Mouse (Mus musculus): ENCODE measurements around the gene Cped1. TPM values are rescaled to one million over a fixed set of nuclear protein-coding genes. Genes with fewer than 3 reads are reported as not detected.

The Cped1 gene
- total and polyA plus RNA-seq, 3 experiments, result not detected

GRCm38 (mm10) chr6:22199473-22199872 is 213.8 kb downstream of the Cped1 start:
- DNase-seq (ENCODE audit: low read depth, low spot score), result no peak
- H3K36me3 ChIP-seq (ENCODE audit: control insufficient read depth in 1 of 2, insufficient read depth in 2 of 2, low read length in 2 of 2), result no peaks in the 10 kb centered on the region
- H3K9me3 ChIP-seq (replicated peaks; ENCODE audit: insufficient read depth, low read length), result no peaks in the 10 kb centered on the region
- H3K4me3 ChIP-seq (ENCODE audit: control insufficient read depth in 1 of 2, insufficient read depth in 1 of 2, low read depth in 2 of 2, low read length in 2 of 2), result no peak overlapping the region
- H3K27ac ChIP-seq (ENCODE audit: control insufficient read depth, low read depth, low read length), result no peak overlapping the region
- H3K9ac ChIP-seq (ENCODE audit: control insufficient read depth, low read depth, low read length, poor library complexity, severe bottlenecking), result no peak overlapping the region
- no peaks in the 10 kb centered on the region for H3K27me3 ChIP-seq (ENCODE audit: control insufficient read depth in 1 of 2, insufficient read depth in 2 of 2, low read length in 2 of 2)
- H3K4me1 ChIP-seq (ENCODE audit: control insufficient read depth in 1 of 2, insufficient read depth in 2 of 2, low read length in 2 of 2), result no peaks in the 10 kb centered on the region
- H3K79me2 ChIP-seq (ENCODE audit: control insufficient read depth, insufficient read depth, low read length, poor library complexity), result no peaks in the 10 kb centered on the region
- TF ChIP-seq UBTF (IDR thresholded peaks at IDR 0.05; ENCODE audit: borderline replicate concordance, insufficient read depth, low read depth, low read length), result no peak
- no peak for TF ChIP-seq CTCF (IDR thresholded peaks at IDR 0.05 in 2 of 3, conservative IDR thresholded peaks at IDR 0.05 in 1 of 3; ENCODE audit: control insufficient read depth in 1 of 3, insufficient read depth in 1 of 3, low read depth in 2 of 3, low read length in 3 of 3, poor library complexity in 1 of 3, severe bottlenecking in 1 of 3)
- TF ChIP-seq JUND (IDR thresholded peaks at IDR 0.05; ENCODE audit: low read depth, low read length), result no peak
- TF ChIP-seq POLR2AphosphoS2 (IDR thresholded peaks at IDR 0.05; ENCODE audit: low read length), result no peak
- no peak for TF ChIP-seq MAFK (IDR thresholded peaks at IDR 0.05; ENCODE audit: borderline replicate concordance, low read depth, low read length)
- no peak for TF ChIP-seq SIN3A (IDR thresholded peaks at IDR 0.05; ENCODE audit: low read length)
- no peak for TF ChIP-seq POLR2A (IDR thresholded peaks at IDR 0.05; ENCODE audit: control insufficient read depth in 1 of 2, insufficient read depth in 1 of 2, low read depth in 1 of 2, low read length in 2 of 2, poor library complexity in 1 of 2)
- no peak for TF ChIP-seq ZKSCAN1 (IDR thresholded peaks at IDR 0.05; ENCODE audit: low read depth, low read length)
- no peak for TF ChIP-seq E2F4 (IDR thresholded peaks at IDR 0.05; ENCODE audit: borderline replicate concordance, low read depth, low read length)
- no peak for TF ChIP-seq MEF2A (IDR thresholded peaks at IDR 0.05; ENCODE audit: extremely low read depth, insufficient replicate concordance, low read depth, low read length, poor library complexity, severe bottlenecking)
- no peak for TF ChIP-seq MAX (IDR thresholded peaks at IDR 0.05; ENCODE audit: low read length)
- TF ChIP-seq MXI1 (IDR thresholded peaks at IDR 0.05; ENCODE audit: low read depth, low read length), result no peak

- no peak overlapping the region for H3K27ac ChIP-seq (ENCODE audit: control insufficient read depth, low read depth, low read length)
- no peaks in the 10 kb centered on the region for H3K4me1 ChIP-seq (ENCODE audit: control insufficient read depth in 1 of 2, insufficient read depth in 2 of 2, low read length in 2 of 2)
- H3K9ac ChIP-seq (ENCODE audit: control insufficient read depth, low read depth, low read length, poor library complexity, severe bottlenecking), result no peak overlapping the region
- no peak for DNase-seq (ENCODE audit: low read depth, low spot score)
- H3K79me2 ChIP-seq (ENCODE audit: control insufficient read depth, insufficient read depth, low read length, poor library complexity), result no peaks in the 10 kb centered on the region
- H3K27me3 ChIP-seq (ENCODE audit: control insufficient read depth in 1 of 2, insufficient read depth in 2 of 2, low read length in 2 of 2), result no peaks in the 10 kb centered on the region
- no peak for TF ChIP-seq GABPA (IDR thresholded peaks at IDR 0.05; ENCODE audit: low read depth, low read length)
- no peak for TF ChIP-seq UBTF (IDR thresholded peaks at IDR 0.05; ENCODE audit: borderline replicate concordance, insufficient read depth, low read depth, low read length)
- no peak for TF ChIP-seq ZMIZ1 (IDR thresholded peaks at IDR 0.05; ENCODE audit: low read depth, low read length)
- no peak for TF ChIP-seq ZNF384 (IDR thresholded peaks at IDR 0.05; ENCODE audit: low read depth, low read length)
- no peak for TF ChIP-seq BHLHE40 (IDR thresholded peaks at IDR 0.05; ENCODE audit: borderline replicate concordance, low read depth, low read length)
- no peak for TF ChIP-seq MAFK (IDR thresholded peaks at IDR 0.05; ENCODE audit: borderline replicate concordance, low read depth, low read length)
- no peak for TF ChIP-seq GATA1 (IDR thresholded peaks at IDR 0.05; ENCODE audit: low read depth, low read length)
- no peak for TF ChIP-seq NELFE (IDR thresholded peaks at IDR 0.05; ENCODE audit: low read depth, low read length)
- no peak for TF ChIP-seq NRF1 (IDR thresholded peaks at IDR 0.05; ENCODE audit: insufficient read depth, low read depth, low read length, poor library complexity, severe bottlenecking)
- no peak for TF ChIP-seq ZKSCAN1 (IDR thresholded peaks at IDR 0.05; ENCODE audit: low read depth, low read length)
- no peak for TF ChIP-seq MYC (IDR thresholded peaks at IDR 0.05; ENCODE audit: low read depth, low read length)
- TF ChIP-seq ELF1 (IDR thresholded peaks at IDR 0.05; ENCODE audit: low read depth, low read length), result no peak
- no peak for TF ChIP-seq CHD1 (IDR thresholded peaks at IDR 0.05; ENCODE audit: low read depth, low read length)
- no peak for TF ChIP-seq MXI1 (IDR thresholded peaks at IDR 0.05; ENCODE audit: low read depth, low read length)
- TF ChIP-seq SIN3A (IDR thresholded peaks at IDR 0.05; ENCODE audit: low read length), result no peak
- no peak for TF ChIP-seq ZC3H11A (IDR thresholded peaks at IDR 0.05; ENCODE audit: low read depth, low read length)
- TF ChIP-seq TBP (IDR thresholded peaks at IDR 0.05; ENCODE audit: low read depth, low read length), result no peak
- no peaks in the 10 kb centered on the region for H3K36me3 ChIP-seq (ENCODE audit: control insufficient read depth in 1 of 2, insufficient read depth in 2 of 2, low read length in 2 of 2)
- H3K4me3 ChIP-seq (ENCODE audit: control insufficient read depth in 1 of 2, insufficient read depth in 1 of 2, low read depth in 2 of 2, low read length in 2 of 2), result no peak overlapping the region
- no peaks in the 10 kb centered on the region for H3K9me3 ChIP-seq (replicated peaks; ENCODE audit: insufficient read depth, low read length)
Observed at GRCm38 (mm10) chr6:22200133-22200532, 214.4 kb downstream of the Cped1 start.
